Mouse (Mus musculus): Measurements from ENCODE around the gene Prc1. TPM values are rescaled to one million over a fixed set of nuclear protein-coding genes. Genes with fewer than 3 reads are reported as not detected.

Gene Prc1
- total and polyA plus RNA-seq, 3 experiments: 52.5 to 83.0 (median 75.6) TPM

- TF ChIP-seq NELFE (IDR thresholded peaks at IDR 0.05; ENCODE audit: low read depth, low read length): no peak
- TF ChIP-seq MAX (IDR thresholded peaks at IDR 0.05; ENCODE audit: low read length): no peak
- no peak for TF ChIP-seq ZKSCAN1 (IDR thresholded peaks at IDR 0.05; ENCODE audit: borderline replicate concordance, low read depth, low read length)
- no peak for TF ChIP-seq ELF1 (IDR thresholded peaks at IDR 0.05; ENCODE audit: low read depth, low read length)
- no peak for TF ChIP-seq UBTF (IDR thresholded peaks at IDR 0.05; ENCODE audit: low read depth, low read length)
- no peak for TF ChIP-seq RCOR1 (conservative IDR thresholded peaks at IDR 0.05; ENCODE audit: low read depth, low read length)
- TF ChIP-seq ZNF384 (IDR thresholded peaks at IDR 0.05; ENCODE audit: low read depth, low read length): no peak
- TF ChIP-seq MEF2A (IDR thresholded peaks at IDR 0.05; ENCODE audit: borderline replicate concordance, low read depth, low read length): no peak
- TF ChIP-seq BHLHE40 (IDR thresholded peaks at IDR 0.05; ENCODE audit: low read depth, low read length): no peak
- no peak for TF ChIP-seq E2F4 (IDR thresholded peaks at IDR 0.05; ENCODE audit: insufficient replicate concordance, low read depth, low read length)
- TF ChIP-seq ETS1 (conservative IDR thresholded peaks at IDR 0.05; ENCODE audit: low read depth, low read length): no peak
- no peak for TF ChIP-seq POLR2AphosphoS2 (IDR thresholded peaks at IDR 0.05; ENCODE audit: low read depth, low read length)
- TF ChIP-seq KAT2A (IDR thresholded peaks at IDR 0.05; ENCODE audit: insufficient replicate concordance, low read length): no peak
- Histone ChIP-seq H3K4me2 (ENCODE audit: insufficient read depth, low read depth, poor library complexity, severe bottlenecking) (peak overlapping the region; percentile 84), H3K36me3 (replicated peaks in 1 of 2; ENCODE audit: control insufficient read depth in 1 of 2, insufficient read depth in 1 of 2, low read length in 1 of 2) (peaks cover 11 to 46% of the 10 kb centered on the region in 2 experiments), H3K79me2 (replicated peaks; ENCODE audit: control insufficient read depth, extremely low read depth, insufficient read depth, poor library complexity, severe bottlenecking) (peaks cover 68% of the 10 kb centered on the region), H3K9me3 (replicated peaks; ENCODE audit: low read length) (no peaks in the 10 kb centered on the region), H3K27me3 (replicated peaks) (no peaks in the 10 kb centered on the region), H3K4me3 (replicated peaks in 1 of 3; ENCODE audit: low read depth in 2 of 3, low read length in 2 of 3, poor library complexity in 1 of 3) (no peak overlapping the region), H3K27ac (ENCODE audit: insufficient read depth, low read depth) (no peak overlapping the region), H3K9ac (ENCODE audit: insufficient read depth, low read depth) (0 out of 2 replicates have a peak overlapping the region, but pooled peaks have one; percentile 51), H3K4me1 (ENCODE audit: control insufficient read depth in 1 of 2, insufficient read depth in 2 of 2) (peaks cover 14 to 47% of the 10 kb centered on the region in 2 experiments)
- in situ Hi-C loops (cut with MboI; ENCODE audit: low pct_ligation_motif_present, low pct_unique_long_range_greater_than_20kb, low sequenced_read_pairs): no loop called here
- dilution Hi-C loops (cut with MboI; ENCODE audit: extremely low pct_ligation_motif_present, extremely low pct_unique_long_range_greater_than_20kb, low sequenced_read_pairs): no loop called here
- no peak for DNase-seq (ENCODE audit: extremely low read depth)
Measured at GRCm38 (mm10) chr7:80296462-80296861, 2.2 kb downstream of the Prc1 start.

DNA sequence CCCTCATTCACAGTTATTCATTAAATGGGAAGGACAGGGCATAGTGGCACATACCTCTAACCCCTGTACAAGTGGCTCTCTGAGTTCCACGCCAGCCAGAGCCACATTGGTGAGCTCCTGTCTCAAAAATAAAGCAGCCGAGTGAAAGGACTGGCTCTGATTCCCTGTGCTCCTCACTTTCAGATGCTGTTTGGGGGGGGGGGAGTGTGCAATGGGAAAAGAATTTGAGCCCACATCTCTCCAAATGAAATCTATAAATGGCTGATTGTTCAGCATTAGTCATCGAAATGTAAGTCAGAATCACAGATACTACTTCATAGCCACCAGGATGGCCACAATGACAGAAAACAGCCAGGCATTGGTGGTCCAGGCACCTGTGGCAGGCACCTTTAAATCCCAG, 2.8 kb downstream of the Prc1 start:
- H3K4me2 ChIP-seq (ENCODE audit: insufficient read depth, low read depth, poor library complexity, severe bottlenecking): peak overlapping the region; percentile 84
- H3K79me2 ChIP-seq (replicated peaks; ENCODE audit: control insufficient read depth, extremely low read depth, insufficient read depth, poor library complexity, severe bottlenecking): peaks cover 72% of the 10 kb centered on the region
- in situ Hi-C loops (cut with MboI; ENCODE audit: low pct_ligation_motif_present, low pct_unique_long_range_greater_than_20kb, low sequenced_read_pairs): no loop called here
- TF ChIP-seq POLR2A (IDR thresholded peaks at IDR 0.05; ENCODE audit: low read depth, low read length): no peak
- TF ChIP-seq CTCF (conservative IDR thresholded peaks at IDR 0.05 in 1 of 2, IDR thresholded peaks at IDR 0.05 in 1 of 2; ENCODE audit: low read depth in 2 of 2, low read length in 2 of 2): no peak
- TF ChIP-seq UBTF (IDR thresholded peaks at IDR 0.05; ENCODE audit: low read depth, low read length): no peak
- no peak for TF ChIP-seq NRF1 (IDR thresholded peaks at IDR 0.05; ENCODE audit: low read depth, low read length)
- no peak for TF ChIP-seq KAT2A (IDR thresholded peaks at IDR 0.05; ENCODE audit: insufficient replicate concordance, low read length)
- no peak for TF ChIP-seq IRF4 (IDR thresholded peaks at IDR 0.05; ENCODE audit: low read depth, low read length)
- TF ChIP-seq JUN (IDR thresholded peaks at IDR 0.05; ENCODE audit: insufficient read depth, low read depth, low read length): no peak
- TF ChIP-seq ZC3H11A (IDR thresholded peaks at IDR 0.05; ENCODE audit: low read depth, low read length): no peak
- no peak for TF ChIP-seq CHD2 (IDR thresholded peaks at IDR 0.05; ENCODE audit: low read length)
- no peak for TF ChIP-seq RCOR1 (conservative IDR thresholded peaks at IDR 0.05; ENCODE audit: low read depth, low read length)
- no peak for TF ChIP-seq E2F4 (IDR thresholded peaks at IDR 0.05; ENCODE audit: insufficient replicate concordance, low read depth, low read length)
- TF ChIP-seq ETS1 (conservative IDR thresholded peaks at IDR 0.05; ENCODE audit: low read depth, low read length): no peak
- TF ChIP-seq POLR2AphosphoS2 (IDR thresholded peaks at IDR 0.05; ENCODE audit: low read depth, low read length): no peak
- no peak for DNase-seq (ENCODE audit: extremely low read depth)
- no peaks in the 10 kb centered on the region for H3K9me3 ChIP-seq (replicated peaks; ENCODE audit: low read length)
- H3K27me3 ChIP-seq (replicated peaks): no peaks in the 10 kb centered on the region
- dilution Hi-C loops (cut with MboI; ENCODE audit: extremely low pct_ligation_motif_present, extremely low pct_unique_long_range_greater_than_20kb, low sequenced_read_pairs): no loop called here
- H3K4me3 ChIP-seq (replicated peaks in 1 of 3; ENCODE audit: low read depth in 2 of 3, low read length in 2 of 3, poor library complexity in 1 of 3): no peak overlapping the region
- peaks cover 14 to 47% of the 10 kb centered on the region in 2 experiments for H3K4me1 ChIP-seq (ENCODE audit: control insufficient read depth in 1 of 2, insufficient read depth in 2 of 2)
- H3K27ac ChIP-seq (ENCODE audit: insufficient read depth, low read depth): peak overlapping the region; percentile 18; the same call in 1 of the 2 replicates
- H3K36me3 ChIP-seq (replicated peaks in 1 of 2; ENCODE audit: control insufficient read depth in 1 of 2, insufficient read depth in 1 of 2, low read length in 1 of 2): peaks cover 17 to 50% of the 10 kb centered on the region in 2 experiments
- peak overlapping the region; percentile 45; the same call in 1 of the 2 replicates for H3K9ac ChIP-seq (ENCODE audit: insufficient read depth, low read depth)

Data from CH12.LX (cell line).